Mouse (Mus musculus) myocyte (in vitro differentiated cells): Measurements from ENCODE around the gene Rab19. TPM values are rescaled to one million over a fixed set of nuclear protein-coding genes. Genes with fewer than 3 reads are reported as not detected.
A peak's percentile ranks its signal among the peaks of the same experiment; 100 is the strongest.
"Not testable (repeated sequence)": the region's sequence is repeated elsewhere in the genome, so short reads cannot be mapped to it uniquely, and the experiment has no call there.

Experiments used
- H3K27me3 ChIP-seq: one replicate; pipeline ENCODE4 v1.6.1; 2011; ENCODE audit not compliant: control insufficient read depth, insufficient read depth, insufficient read length
- H3K36me3 ChIP-seq: one replicate; pipeline ENCODE4 v1.6.1; 2011; ENCODE audit not compliant: control insufficient read depth, insufficient read depth
- H3K4me2 ChIP-seq: one replicate; pipeline ENCODE4 v1.6.1; 2011; ENCODE audit warnings: low read depth, control low read depth
- H3K4me3 ChIP-seq: one replicate; pipeline ENCODE4 v1.5.1; 2011; ENCODE audit warnings: mild to moderate bottlenecking, control low read depth, moderate library complexity
- H3K79me2 ChIP-seq: one replicate; pipeline ENCODE4 v1.6.1; 2011; ENCODE audit not compliant: control insufficient read depth, insufficient read depth
- H3ac ChIP-seq: one replicate; pipeline ENCODE4 v1.6.1; 2011; ENCODE audit not compliant: control insufficient read depth, insufficient read length
- CEBPB ChIP-seq: IDR thresholded peaks from 2 replicates; pipeline ENCODE4 v1.6.1; 2011; ENCODE audit warnings: mild to moderate bottlenecking, moderate library complexity; ENCODE audit not compliant: poor library complexity, insufficient read depth, severe bottlenecking
- E2F4 ChIP-seq: IDR thresholded peaks from one replicate; pipeline ENCODE4 v1.6.1; 2011; ENCODE audit warnings: mild to moderate bottlenecking, control low read depth, moderate library complexity; ENCODE audit not compliant: insufficient read depth
- MAX ChIP-seq: IDR thresholded peaks from one replicate; pipeline ENCODE4 v1.6.1; 2011; ENCODE audit warnings: low read depth, mild to moderate bottlenecking, control low read depth
- MYOD1 ChIP-seq, 3 experiments: IDR thresholded peaks; one replicate each; pipeline ENCODE4 v1.6.1; 2011; ENCODE audit warnings: control low read depth in 2 of 3, low read depth in 2 of 3, mild to moderate bottlenecking in 2 of 3, moderate library complexity in 1 of 3; ENCODE audit not compliant: insufficient read length in 2 of 3, control insufficient read depth in 1 of 3
- MYOG ChIP-seq, 3 experiments: IDR thresholded peaks; one replicate each; pipeline ENCODE4 v1.6.1; 2011; ENCODE audit warnings: control low read depth in 2 of 3, low read depth in 2 of 3, mild to moderate bottlenecking in 2 of 3; ENCODE audit not compliant: insufficient read length in 2 of 3, control insufficient read depth in 1 of 3, insufficient read depth in 1 of 3
- POLR2A ChIP-seq: IDR thresholded peaks from one replicate; pipeline ENCODE4 v1.6.1; 2011; ENCODE audit warnings: low read depth, mild to moderate bottlenecking, control low read depth, moderate library complexity; ENCODE audit not compliant: insufficient read length
- POLR2AphosphoS2 ChIP-seq: IDR thresholded peaks from one replicate; pipeline ENCODE4 v1.6.1; 2011; ENCODE audit warnings: low read depth, control low read depth; ENCODE audit not compliant: insufficient read length
- REST ChIP-seq: IDR thresholded peaks from one replicate; pipeline ENCODE4 v1.6.1; 2011; ENCODE audit warnings: mild to moderate bottlenecking, control low read depth, moderate library complexity; ENCODE audit not compliant: insufficient read depth, insufficient read length
- SRF ChIP-seq: IDR thresholded peaks from one replicate; pipeline ENCODE4 v1.6.1; 2011; ENCODE audit warnings: low read depth; ENCODE audit not compliant: control insufficient read depth, insufficient read length
- TCF12 ChIP-seq: IDR thresholded peaks from one replicate; pipeline ENCODE4 v1.6.1; 2011; ENCODE audit warnings: mild to moderate bottlenecking, control low read depth; ENCODE audit not compliant: poor library complexity, insufficient read depth, severe bottlenecking
- TCF3 ChIP-seq: IDR thresholded peaks from one replicate; pipeline ENCODE4 v1.6.1; 2011; ENCODE audit warnings: low read depth, control low read depth; ENCODE audit not compliant: insufficient read length
- USF1 ChIP-seq: IDR thresholded peaks from one replicate; pipeline ENCODE4 v1.6.1; 2011; ENCODE audit warnings: low read depth, mild to moderate bottlenecking, control low read depth, moderate library complexity
- polyA plus RNA-seq: library from polyadenylated mRNA; unstranded; fragments of >200 nt; fragmentation: generic; extraction: Trizol; gene quantifications from one replicate; pipeline ENCODE4 v1.2.1, GENCODE M21; 2012; ENCODE audit warnings: missing spikeins

Rab19 gene
- polyA plus RNA-seq, 1 experiment, result not detected

GRCm38 (mm10) chr6:39348946-39349345 is 32.0 kb upstream of the Rab19 start:
- H3K4me2 ChIP-seq, result no peak overlapping the region
- no peaks in the 10 kb centered on the region for H3K27me3 ChIP-seq
- H3K4me3 ChIP-seq, result no peak overlapping the region
- no peaks in the 10 kb centered on the region for H3K79me2 ChIP-seq
- H3ac ChIP-seq, result no peak overlapping the region
- peaks cover 18% of the 10 kb centered on the region for H3K36me3 ChIP-seq
- TF ChIP-seq MAX (no peak), TCF3 (no peak), CEBPB (no peak), MYOG (IDR thresholded peaks at IDR 0.05; ENCODE audit: control insufficient read depth in 1 of 3, insufficient read depth in 1 of 3, insufficient read length in 2 of 3, low read depth in 2 of 3) (no peak)

- H3K79me2 ChIP-seq, H3K27me3 ChIP-seq, H3K4me3 ChIP-seq, H3K4me2 ChIP-seq, H3ac ChIP-seq: not testable (repeated sequence)
- peaks cover 11% of the 10 kb centered on the region for H3K36me3 ChIP-seq
Measured at GRCm38 (mm10) chr6:39359207-39359606, 21.8 kb upstream of the Rab19 start.

- no peak for TF ChIP-seq USF1
- TF ChIP-seq MYOG (IDR thresholded peaks at IDR 0.05; ENCODE audit: control insufficient read depth in 1 of 3, insufficient read depth in 1 of 3, insufficient read length in 2 of 3, low read depth in 2 of 3), result no peak
- TF ChIP-seq POLR2AphosphoS2, result no peak
- TF ChIP-seq MAX, result no peak
- no peak for TF ChIP-seq TCF3
- no peak for TF ChIP-seq TCF12
- TF ChIP-seq SRF, result no peak
- no peak for TF ChIP-seq CEBPB
- no peak for TF ChIP-seq MYOD1 (IDR thresholded peaks at IDR 0.05; ENCODE audit: control insufficient read depth in 1 of 3, insufficient read length in 2 of 3, low read depth in 2 of 3)
- TF ChIP-seq REST, result no peak
- TF ChIP-seq POLR2A, result no peak
- no peak for TF ChIP-seq E2F4
- Histone ChIP-seq H3K27me3 (no peaks in the 10 kb centered on the region), H3K36me3 (peaks cover 6% of the 10 kb centered on the region), H3K4me3 (no peak overlapping the region), H3ac (no peak overlapping the region), H3K4me2 (no peak overlapping the region), H3K79me2 (no peaks in the 10 kb centered on the region)
Measured at GRCm38 (mm10) chr6:39362684-39363083, 18.3 kb upstream of the Rab19 start.

- peaks cover 3% of the 10 kb centered on the region for H3K36me3 ChIP-seq
- TF ChIP-seq POLR2A, result no peak
Measured at GRCm38 (mm10) chr6:39369631-39370030, 11.3 kb upstream of the Rab19 start.

GRCm38 (mm10) chr6:39372042-39372441 is 8.9 kb upstream of the Rab19 start:
- Histone ChIP-seq H3K4me3 (no peak overlapping the region), H3K27me3 (no peaks in the 10 kb centered on the region), H3ac (no peak overlapping the region), H3K36me3 (peaks cover 3% of the 10 kb centered on the region), H3K79me2 (no peaks in the 10 kb centered on the region), H3K4me2 (peak overlapping the region; percentile 59)
- TF ChIP-seq USF1 (no peak), POLR2A (no peak), TCF12 (no peak), MYOG (IDR thresholded peaks at IDR 0.05; ENCODE audit: control insufficient read depth in 1 of 3, insufficient read depth in 1 of 3, insufficient read length in 2 of 3, low read depth in 2 of 3) (no peak), POLR2AphosphoS2 (no peak), TCF3 (no peak), SRF (no peak), E2F4 (no peak), MYOD1 (IDR thresholded peaks at IDR 0.05; ENCODE audit: control insufficient read depth in 1 of 3, insufficient read length in 2 of 3, low read depth in 2 of 3) (no peak)

More at GRCm38 (mm10) chr6:39369631-39370030, 11.3 kb upstream of the Rab19 start:
- H3K79me2 ChIP-seq, result no peaks in the 10 kb centered on the region
- H3ac ChIP-seq, result no peak overlapping the region
- no peak overlapping the region for H3K4me3 ChIP-seq
- H3K4me2 ChIP-seq, result no peak overlapping the region
- H3K27me3 ChIP-seq, result no peaks in the 10 kb centered on the region

GRCm38 (mm10) chr6:39372727-39373126 is 8.2 kb upstream of the Rab19 start:
- Histone ChIP-seq H3K4me2 (peak overlapping the region; percentile 59), H3K36me3 (peaks cover 3% of the 10 kb centered on the region)
- TF ChIP-seq E2F4, result no peak
- no peak for TF ChIP-seq CEBPB
- TF ChIP-seq TCF3, result no peak
- peak in 1 of 3 experiments; percentile 13 for TF ChIP-seq MYOG (IDR thresholded peaks at IDR 0.05; ENCODE audit: control insufficient read depth in 1 of 3, insufficient read depth in 1 of 3, insufficient read length in 2 of 3, low read depth in 2 of 3)
- TF ChIP-seq MAX, result no peak
- no peak for TF ChIP-seq USF1
- TF ChIP-seq SRF, result no peak
- no peak for TF ChIP-seq REST

More at GRCm38 (mm10) chr6:39372727-39373126, 8.2 kb upstream of the Rab19 start:
- H3K79me2 ChIP-seq, result no peaks in the 10 kb centered on the region
- H3K27me3 ChIP-seq, result no peaks in the 10 kb centered on the region
- H3ac ChIP-seq, result no peak overlapping the region
- no peak overlapping the region for H3K4me3 ChIP-seq
